Mouse (Mus musculus) E14TG2a.4 (cell line): ENCODE data around the gene Crx.
A peak's percentile ranks its signal among the peaks of the same experiment; 100 is the strongest.

Source experiments
- H3K27me3 ChIP-seq: 2 replicates; pipeline ENCODE4 v1.6.1; 2014; ENCODE audit warnings: low read length, control low read depth; ENCODE audit not compliant: insufficient read depth
- H3K36me3 ChIP-seq: 2 replicates; pipeline ENCODE4 v1.6.1; 2014; ENCODE audit warnings: low read length, control low read depth; ENCODE audit not compliant: insufficient read depth
- H3K4me1 ChIP-seq: replicated peaks from 2 replicates; pipeline ENCODE4 v1.6.1; 2014; ENCODE audit warnings: low read depth, low read length, control low read depth
- H3K4me3 ChIP-seq: replicated peaks from 2 replicates; pipeline ENCODE4 v1.5.1; 2014; ENCODE audit warnings: mild to moderate bottlenecking, low read length
- H3K9me3 ChIP-seq: 2 replicates; pipeline ENCODE4 v1.6.1; 2014; ENCODE audit warnings: low read length, control low read depth
- CTCF ChIP-seq: conservative IDR thresholded peaks from 2 replicates; pipeline ENCODE4 v1.5.1; 2014; ENCODE audit warnings: low read length
- NANOG ChIP-seq: IDR thresholded peaks from 2 replicates; pipeline ENCODE4 v1.6.1; 2014; ENCODE audit warnings: borderline replicate concordance, low read length, mixed read lengths
- POU5F1 ChIP-seq: IDR thresholded peaks from 2 replicates; pipeline ENCODE4 v1.6.1; 2014; ENCODE audit warnings: low read length, borderline replicate concordance

Gene Crx

DNA sequence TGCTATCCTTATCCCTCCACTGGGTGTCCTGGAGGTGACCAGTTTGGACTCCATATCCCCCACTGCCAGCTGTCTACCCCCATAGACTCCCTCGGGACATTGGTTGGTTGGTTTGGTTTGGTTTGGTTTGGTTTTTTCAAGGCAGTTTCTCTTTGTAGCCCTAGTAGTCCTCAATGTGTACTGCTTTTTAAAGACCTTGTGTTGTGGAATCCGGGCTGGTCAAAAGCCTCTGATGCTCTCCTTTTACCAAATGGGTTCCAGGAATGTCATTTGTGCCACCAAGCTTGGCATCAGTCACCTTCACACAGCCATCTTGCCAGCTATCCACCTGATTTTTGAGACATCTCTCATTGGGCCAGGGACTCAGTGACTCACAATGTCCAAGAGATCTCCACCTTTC is 35.0 kb upstream of the Crx start:
- peaks cover 16% of the 10 kb centered on the region for H3K4me1 ChIP-seq
- no peaks in the 10 kb centered on the region for H3K27me3 ChIP-seq
- no peak overlapping the region for H3K4me3 ChIP-seq
- TF ChIP-seq POU5F1 (no peak), CTCF (no peak), NANOG (no peak)
- H3K36me3 ChIP-seq: peaks cover 34% of the 10 kb centered on the region
- H3K9me3 ChIP-seq: no peaks in the 10 kb centered on the region

DNA sequence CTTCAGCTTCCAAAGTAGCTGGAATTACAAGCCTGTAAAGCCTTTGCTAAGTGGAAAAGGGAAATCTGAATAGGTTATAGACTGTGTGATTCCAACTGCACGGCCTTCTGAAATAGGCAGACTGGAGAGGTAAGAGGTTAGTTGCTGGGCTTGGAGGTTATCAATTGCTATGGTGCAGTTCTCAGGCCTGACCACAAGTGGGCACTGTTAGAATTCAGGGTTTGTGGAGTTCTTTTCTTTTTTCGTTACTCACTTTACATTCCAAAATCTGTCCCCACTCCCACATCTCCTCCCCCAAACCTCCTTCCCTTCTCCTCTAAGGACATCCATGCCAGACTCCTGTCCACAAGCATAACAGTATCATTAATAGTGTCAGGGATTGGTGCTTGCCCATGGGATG is 34.5 kb upstream of the Crx start:
- Histone ChIP-seq H3K36me3 (peaks cover 29% of the 10 kb centered on the region), H3K9me3 (no peaks in the 10 kb centered on the region), H3K27me3 (no peaks in the 10 kb centered on the region), H3K4me3 (no peak overlapping the region), H3K4me1 (peaks cover 14% of the 10 kb centered on the region)
- TF ChIP-seq NANOG: no peak
- TF ChIP-seq CTCF: peak; percentile 100

DNA sequence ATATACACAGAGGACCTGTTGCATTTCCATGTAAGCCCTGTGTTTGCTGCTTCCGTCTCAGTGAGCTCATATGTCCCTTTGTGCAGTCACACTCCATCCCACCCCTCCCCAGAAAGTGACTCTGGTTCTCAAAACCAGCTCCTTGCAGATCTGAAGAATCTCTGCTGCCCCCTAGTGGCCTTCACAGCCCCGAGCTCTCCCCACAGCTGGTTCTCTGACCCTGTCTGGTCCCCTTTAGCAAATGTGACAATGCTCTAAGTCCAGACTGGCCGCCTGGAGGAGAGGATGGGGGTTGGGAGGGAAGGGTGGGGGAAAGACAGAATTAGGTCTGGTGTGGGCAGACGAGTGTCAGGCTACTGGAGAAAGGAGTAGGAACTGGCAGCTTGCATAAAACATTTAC is 32.4 kb upstream of the Crx start:
- no peak overlapping the region for H3K4me3 ChIP-seq
- TF ChIP-seq CTCF (peak; percentile 89), POU5F1 (no peak)
- H3K4me1 ChIP-seq: peaks cover 7% of the 10 kb centered on the region
- no peaks in the 10 kb centered on the region for H3K9me3 ChIP-seq
- H3K27me3 ChIP-seq: peaks cover 5% of the 10 kb centered on the region; the same call in 1 of the 2 replicates
- H3K36me3 ChIP-seq: peaks cover 12% of the 10 kb centered on the region

DNA sequence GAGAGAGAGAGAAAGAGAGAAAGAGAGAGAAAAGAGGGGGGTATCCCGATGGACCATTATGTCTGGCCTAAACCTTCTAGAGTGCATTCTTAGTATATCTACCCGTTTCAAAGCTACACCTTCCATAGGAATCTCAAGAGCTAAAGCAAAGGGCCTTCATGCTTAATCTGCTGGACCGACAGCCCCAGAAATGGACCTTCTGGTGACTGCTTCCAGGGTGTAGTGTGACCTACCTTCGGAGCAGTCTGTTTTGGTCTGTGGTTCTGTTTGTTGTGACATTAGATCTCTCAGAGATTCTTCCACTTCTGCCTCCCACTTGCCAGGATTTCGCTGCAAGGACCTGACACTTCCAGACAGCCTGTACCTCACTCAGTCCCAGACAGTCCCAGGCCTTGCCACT is 30.8 kb upstream of the Crx start:
- TF ChIP-seq CTCF (no peak), POU5F1 (no peak), NANOG (no peak)
- Histone ChIP-seq H3K36me3 (no peaks in the 10 kb centered on the region), H3K9me3 (no peaks in the 10 kb centered on the region), H3K27me3 (peaks cover 8% of the 10 kb centered on the region; the same call in 1 of the 2 replicates), H3K4me1 (peaks cover 3% of the 10 kb centered on the region; the same call in 1 of the 2 replicates), H3K4me3 (no peak overlapping the region)

DNA sequence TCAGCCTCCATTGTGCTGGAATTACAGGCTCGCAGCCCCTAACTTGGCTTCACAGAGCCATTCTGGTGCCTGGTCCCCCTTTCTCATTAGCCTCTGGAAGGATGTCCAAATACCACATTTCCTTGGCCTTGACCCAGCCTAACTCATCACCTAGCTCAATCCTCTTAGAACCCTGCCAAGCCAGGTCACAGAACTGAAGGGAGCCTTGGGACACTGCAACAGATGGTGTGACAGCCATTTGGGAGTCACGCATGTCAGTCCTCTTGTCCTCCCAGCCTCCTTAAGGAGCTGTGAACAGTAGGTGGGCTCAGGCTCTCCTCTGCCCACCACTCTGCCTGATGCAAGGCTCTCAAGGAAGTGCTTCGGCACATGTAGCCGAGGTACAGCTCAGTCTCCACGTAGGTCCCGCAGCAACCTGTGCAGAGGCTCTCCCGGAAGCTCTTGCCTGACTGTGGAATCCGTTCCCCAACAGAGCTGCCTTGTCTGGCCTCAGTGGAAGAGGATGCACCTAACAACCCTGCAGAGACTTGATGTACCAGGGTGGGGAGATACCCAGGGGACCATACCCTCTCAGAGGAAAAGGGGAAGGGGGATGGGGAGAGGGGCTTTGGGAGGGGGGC is 28.3 kb upstream of the Crx start:
- Histone ChIP-seq H3K4me1 (no peaks in the 10 kb centered on the region; the same call in 1 of the 2 replicates), H3K36me3 (no peaks in the 10 kb centered on the region), H3K9me3 (no peaks in the 10 kb centered on the region), H3K27me3 (peaks cover 8% of the 10 kb centered on the region; the same call in 1 of the 2 replicates), H3K4me3 (no peak overlapping the region)
- TF ChIP-seq CTCF: no peak
- TF ChIP-seq NANOG: no peak
- TF ChIP-seq POU5F1: no peak

DNA sequence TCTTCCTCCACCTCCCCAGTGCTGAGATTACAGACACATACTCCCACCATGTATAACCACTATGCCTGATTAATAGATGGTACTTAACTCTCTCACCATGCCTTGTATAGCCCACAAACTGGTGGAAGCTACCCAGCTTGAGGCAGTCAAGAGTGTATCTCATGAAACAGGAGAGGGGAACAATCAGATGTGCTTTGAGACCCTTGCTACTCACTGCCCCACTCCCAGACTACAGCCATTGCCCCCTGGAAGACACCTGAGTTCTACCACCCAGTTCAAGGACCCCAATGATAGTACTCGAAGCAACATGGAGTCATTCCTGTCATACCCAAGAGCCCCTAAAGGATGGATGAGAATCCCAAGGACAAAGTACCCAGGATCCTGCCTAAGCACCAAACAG is 26.8 kb upstream of the Crx start:
- Histone ChIP-seq H3K4me3 (no peak overlapping the region), H3K36me3 (no peaks in the 10 kb centered on the region), H3K9me3 (no peaks in the 10 kb centered on the region), H3K4me1 (peaks cover 5% of the 10 kb centered on the region), H3K27me3 (peaks cover 8% of the 10 kb centered on the region; the same call in 1 of the 2 replicates)
- TF ChIP-seq NANOG (no peak), POU5F1 (no peak), CTCF (no peak)

DNA sequence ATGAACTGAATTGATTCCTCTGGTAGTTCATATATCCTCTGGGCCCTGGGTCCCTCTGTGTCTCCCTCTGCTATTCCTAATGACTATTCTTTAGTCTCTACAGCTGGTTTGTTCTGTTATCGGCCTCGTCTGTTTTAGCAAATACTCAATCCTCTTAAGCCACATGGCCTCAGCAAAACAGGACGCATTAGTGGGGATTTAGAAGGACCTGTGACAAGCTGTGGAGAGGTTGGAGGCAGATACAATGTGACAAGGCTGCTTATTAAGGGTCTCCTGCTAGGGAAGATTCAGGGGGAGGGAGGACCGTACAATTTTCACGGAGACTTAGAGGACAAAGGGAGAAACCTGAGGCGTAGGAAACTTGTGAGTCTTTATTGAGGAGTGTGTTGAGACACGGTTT is 26.1 kb upstream of the Crx start:
- Histone ChIP-seq H3K9me3 (no peaks in the 10 kb centered on the region), H3K4me3 (no peak overlapping the region), H3K36me3 (no peaks in the 10 kb centered on the region), H3K27me3 (peaks cover 12% of the 10 kb centered on the region), H3K4me1 (peaks cover 12% of the 10 kb centered on the region)
- TF ChIP-seq POU5F1: no peak
- TF ChIP-seq NANOG: no peak
- no peak for TF ChIP-seq CTCF

DNA sequence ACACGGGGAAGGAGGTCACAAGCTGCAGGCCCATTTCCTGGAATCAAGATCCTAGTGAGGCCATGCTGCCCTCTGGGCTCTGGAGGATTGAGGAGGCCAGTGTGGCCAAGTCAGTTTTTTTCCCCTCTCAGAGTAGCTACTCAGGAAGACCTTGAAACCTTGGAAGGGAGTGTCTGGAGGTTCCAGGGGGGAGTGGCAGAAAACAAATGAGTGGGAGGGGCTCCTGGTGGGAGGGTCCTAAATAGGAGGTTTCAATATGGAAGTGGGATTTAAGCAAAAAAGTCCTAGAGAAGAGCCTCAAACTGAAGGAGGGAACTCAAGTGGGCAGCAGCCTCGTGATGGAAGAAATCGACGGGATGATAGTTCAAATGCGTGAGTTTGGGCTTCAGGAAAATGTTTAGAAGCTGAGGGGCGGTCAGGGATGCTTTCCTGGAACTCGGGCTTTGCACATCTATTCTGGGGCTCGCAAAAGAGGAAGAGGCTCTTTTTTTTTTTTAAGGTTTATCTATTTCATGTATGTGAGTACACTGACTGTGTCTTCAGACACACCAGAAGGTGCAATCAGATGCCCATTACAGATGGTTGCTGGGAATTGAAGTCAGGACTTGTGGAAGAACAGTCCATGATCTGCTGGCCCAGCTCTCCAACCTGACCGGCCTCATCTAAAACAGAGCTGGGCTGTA is 21.7 kb upstream of the Crx start:
- Histone ChIP-seq H3K9me3 (no peaks in the 10 kb centered on the region), H3K4me3 (no peak overlapping the region), H3K27me3 (peaks cover 7% of the 10 kb centered on the region; the same call in 1 of the 2 replicates), H3K36me3 (no peaks in the 10 kb centered on the region), H3K4me1 (peaks cover 12% of the 10 kb centered on the region)
- no peak for TF ChIP-seq POU5F1
- no peak for TF ChIP-seq NANOG
- no peak for TF ChIP-seq CTCF

DNA sequence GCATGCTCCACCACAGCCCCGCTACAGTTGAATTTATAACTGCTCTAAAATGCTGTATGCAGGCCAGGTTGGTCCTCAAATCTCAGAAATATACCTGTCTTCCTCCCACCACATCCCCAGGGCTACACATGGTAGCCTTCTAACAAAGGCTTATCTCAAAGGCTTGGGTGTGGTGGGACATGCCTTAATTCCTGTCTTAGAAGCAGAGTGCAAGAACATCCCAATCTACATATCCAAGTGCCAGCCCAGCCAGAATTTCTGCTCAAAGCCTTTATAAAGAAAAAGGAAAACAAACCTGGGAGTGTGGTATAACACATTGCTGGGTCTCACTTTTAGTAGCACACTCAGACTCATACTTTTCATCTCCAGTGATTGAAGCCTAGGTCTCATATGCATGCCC is 14.5 kb upstream of the Crx start:
- Histone ChIP-seq H3K4me3 (no peak overlapping the region), H3K9me3 (no peaks in the 10 kb centered on the region), H3K27me3 (peaks cover 3% of the 10 kb centered on the region; the same call in 1 of the 2 replicates), H3K36me3 (no peaks in the 10 kb centered on the region), H3K4me1 (peaks cover 39% of the 10 kb centered on the region)
- no peak for TF ChIP-seq NANOG
- TF ChIP-seq POU5F1: no peak
- no peak for TF ChIP-seq CTCF
